Mouse (Mus musculus): ENCODE results near the gene Eps8. TPM values are rescaled to one million over a fixed set of nuclear protein-coding genes. Genes with fewer than 3 reads are reported as not detected.
A peak's percentile ranks its signal among the peaks of the same experiment; 100 is the strongest.

Gene Eps8
- polyA plus RNA-seq, 1 experiment = 66.0 TPM

DNA sequence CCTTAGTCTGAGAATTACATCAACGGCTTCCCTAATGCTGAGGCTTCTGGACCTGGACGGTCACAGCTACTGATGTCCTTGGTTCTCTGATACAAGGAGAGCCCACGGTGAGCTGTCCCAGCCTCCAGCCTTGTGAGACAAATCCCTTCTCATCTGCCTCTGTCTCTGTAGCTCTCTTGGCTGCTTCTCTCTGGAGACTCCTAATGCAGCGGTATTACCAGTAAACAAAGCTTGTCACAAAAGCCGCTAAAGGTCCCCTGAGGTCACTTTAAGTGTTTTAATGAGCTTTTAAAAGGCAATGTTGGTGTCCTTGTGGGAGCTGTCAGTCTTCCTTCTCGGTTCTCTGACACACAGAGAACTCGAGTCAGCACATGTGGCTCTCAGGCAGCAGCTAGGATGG, 56.4 kb downstream of the Eps8 start:
- TF ChIP-seq CTCF (IDR thresholded peaks at IDR 0.05; ENCODE audit: extremely low read depth, insufficient read length, insufficient replicate concordance, low read depth, low read length) = no peak
- TF ChIP-seq POLR2A (IDR thresholded peaks at IDR 0.05; ENCODE audit: low read depth, low read length) = no peak
- Histone ChIP-seq H3K4me3 (ENCODE audit: low read depth, low read length) (no peak overlapping the region), H3K27me3 (ENCODE audit: control insufficient read depth, insufficient read depth, low read length) (no peaks in the 10 kb centered on the region), H3K27ac (ENCODE audit: insufficient read depth, low read depth, low read length) (no peak overlapping the region), H3K36me3 (ENCODE audit: control insufficient read depth, insufficient read depth, low read length) (no peaks in the 10 kb centered on the region), H3K4me1 (ENCODE audit: control insufficient read depth, insufficient read depth, insufficient read length, low read length) (peaks cover 7% of the 10 kb centered on the region; the same call in 1 of the 2 replicates)
- whole genome bisulfite sequencing = 63% methylated on average over 7 of the region's 7 CpGs

DNA sequence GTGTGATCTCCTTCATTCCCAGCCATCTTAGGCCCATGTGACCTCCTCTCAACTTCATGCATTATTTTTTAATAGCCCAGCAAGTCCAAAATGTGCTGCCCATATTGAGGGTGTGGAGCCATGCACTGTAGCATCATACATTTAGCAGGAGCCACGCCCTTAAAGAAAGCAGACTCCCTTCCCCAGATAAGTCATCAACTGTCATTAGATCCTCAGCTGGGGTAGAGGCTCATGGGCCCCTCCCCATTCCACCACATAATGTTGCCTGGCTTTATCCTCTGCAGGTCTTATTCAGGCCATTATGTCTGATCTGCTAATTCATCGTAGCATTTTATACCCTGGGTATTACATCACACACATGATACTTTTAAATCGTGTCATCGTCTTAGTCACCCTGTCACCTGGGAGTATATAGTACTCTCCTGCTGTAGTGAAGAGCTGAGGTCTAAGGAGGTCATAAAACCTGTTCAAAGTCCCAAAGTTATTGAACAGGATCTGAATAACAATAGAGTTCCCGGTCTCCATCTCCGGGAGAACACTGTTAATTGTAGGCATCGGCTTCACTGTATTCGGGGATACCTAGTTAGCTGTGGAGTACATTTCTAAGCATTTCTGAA, 57.1 kb downstream of the Eps8 start:
- H3K4me3 ChIP-seq (ENCODE audit: low read depth, low read length) = no peak overlapping the region
- no peaks in the 10 kb centered on the region for H3K36me3 ChIP-seq (ENCODE audit: control insufficient read depth, insufficient read depth, low read length)
- no peaks in the 10 kb centered on the region for H3K27me3 ChIP-seq (ENCODE audit: control insufficient read depth, insufficient read depth, low read length)
- H3K4me1 ChIP-seq (ENCODE audit: control insufficient read depth, insufficient read depth, insufficient read length, low read length) = peaks cover 7% of the 10 kb centered on the region; the same call in 1 of the 2 replicates
- WGBS = 38% methylated on average over 8 of the region's 8 CpGs
- H3K27ac ChIP-seq (ENCODE audit: insufficient read depth, low read depth, low read length) = peak overlapping the region; percentile 27
- TF ChIP-seq CTCF (IDR thresholded peaks at IDR 0.05; ENCODE audit: extremely low read depth, insufficient read length, insufficient replicate concordance, low read depth, low read length) (no peak), POLR2A (IDR thresholded peaks at IDR 0.05; ENCODE audit: low read depth, low read length) (no peak)

DNA sequence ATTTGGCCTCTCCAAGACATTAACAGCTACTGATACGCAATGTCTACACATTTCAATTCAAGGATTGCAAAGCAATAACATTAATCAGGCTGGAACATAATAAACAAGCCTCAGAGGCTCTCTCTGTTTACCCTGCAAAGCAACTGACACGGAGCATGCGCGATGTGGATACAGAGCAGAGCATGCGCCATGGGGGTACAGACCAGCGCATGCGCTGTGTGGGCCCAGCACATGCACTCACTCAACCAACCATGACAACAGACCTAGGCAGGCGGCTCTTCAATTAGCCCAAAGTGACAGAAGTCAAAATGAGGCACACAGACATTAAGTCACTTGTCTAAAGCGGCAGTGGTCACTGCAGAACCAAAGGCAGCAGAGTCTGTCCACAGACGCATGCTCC, 62.1 kb downstream of the Eps8 start:
- Histone ChIP-seq H3K27me3 (ENCODE audit: control insufficient read depth, insufficient read depth, low read length) (no peaks in the 10 kb centered on the region), H3K4me3 (ENCODE audit: low read depth, low read length) (no peak overlapping the region), H3K27ac (ENCODE audit: insufficient read depth, low read depth, low read length) (no peak overlapping the region), H3K4me1 (ENCODE audit: control insufficient read depth, insufficient read depth, insufficient read length, low read length) (no peaks in the 10 kb centered on the region; the same call in 1 of the 2 replicates), H3K36me3 (ENCODE audit: control insufficient read depth, insufficient read depth, low read length) (peaks cover 2% of the 10 kb centered on the region; the same call in 1 of the 2 replicates)
- TF ChIP-seq POLR2A (IDR thresholded peaks at IDR 0.05; ENCODE audit: low read depth, low read length) = no peak
- TF ChIP-seq CTCF (IDR thresholded peaks at IDR 0.05; ENCODE audit: extremely low read depth, insufficient read length, insufficient replicate concordance, low read depth, low read length) = no peak
- 94% methylated on average over 10 of the region's 10 CpGs for WGBS

DNA sequence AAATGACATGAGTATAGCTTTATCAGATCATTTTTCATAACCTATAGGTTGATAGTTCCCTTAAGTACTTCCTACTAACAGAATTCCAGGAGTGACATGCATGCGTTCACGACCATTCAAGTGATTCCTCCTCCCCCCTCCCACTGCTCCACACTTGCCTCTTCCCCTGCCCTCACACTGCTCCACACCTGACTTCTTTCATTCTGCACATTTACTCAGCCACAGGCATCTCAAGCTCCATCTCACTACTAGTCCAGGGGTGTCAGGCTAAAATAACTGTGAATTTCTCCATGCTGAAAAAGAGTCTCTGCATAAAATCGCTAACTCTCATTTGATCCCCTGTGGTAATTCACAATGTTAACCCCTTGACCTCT, 65.4 kb downstream of the Eps8 start:
- no peak overlapping the region for H3K4me3 ChIP-seq (ENCODE audit: low read depth, low read length)
- H3K4me1 ChIP-seq (ENCODE audit: control insufficient read depth, insufficient read depth, insufficient read length, low read length) = no peaks in the 10 kb centered on the region
- WGBS = 89% methylated on average over 3 of the region's 3 CpGs
- peaks cover 2% of the 10 kb centered on the region; the same call in 1 of the 2 replicates for H3K36me3 ChIP-seq (ENCODE audit: control insufficient read depth, insufficient read depth, low read length)
- H3K27ac ChIP-seq (ENCODE audit: insufficient read depth, low read depth, low read length) = no peak overlapping the region
- H3K27me3 ChIP-seq (ENCODE audit: control insufficient read depth, insufficient read depth, low read length) = no peaks in the 10 kb centered on the region
- TF ChIP-seq POLR2A (IDR thresholded peaks at IDR 0.05; ENCODE audit: low read depth, low read length) (no peak), CTCF (IDR thresholded peaks at IDR 0.05; ENCODE audit: extremely low read depth, insufficient read length, insufficient replicate concordance, low read depth, low read length) (no peak)

DNA sequence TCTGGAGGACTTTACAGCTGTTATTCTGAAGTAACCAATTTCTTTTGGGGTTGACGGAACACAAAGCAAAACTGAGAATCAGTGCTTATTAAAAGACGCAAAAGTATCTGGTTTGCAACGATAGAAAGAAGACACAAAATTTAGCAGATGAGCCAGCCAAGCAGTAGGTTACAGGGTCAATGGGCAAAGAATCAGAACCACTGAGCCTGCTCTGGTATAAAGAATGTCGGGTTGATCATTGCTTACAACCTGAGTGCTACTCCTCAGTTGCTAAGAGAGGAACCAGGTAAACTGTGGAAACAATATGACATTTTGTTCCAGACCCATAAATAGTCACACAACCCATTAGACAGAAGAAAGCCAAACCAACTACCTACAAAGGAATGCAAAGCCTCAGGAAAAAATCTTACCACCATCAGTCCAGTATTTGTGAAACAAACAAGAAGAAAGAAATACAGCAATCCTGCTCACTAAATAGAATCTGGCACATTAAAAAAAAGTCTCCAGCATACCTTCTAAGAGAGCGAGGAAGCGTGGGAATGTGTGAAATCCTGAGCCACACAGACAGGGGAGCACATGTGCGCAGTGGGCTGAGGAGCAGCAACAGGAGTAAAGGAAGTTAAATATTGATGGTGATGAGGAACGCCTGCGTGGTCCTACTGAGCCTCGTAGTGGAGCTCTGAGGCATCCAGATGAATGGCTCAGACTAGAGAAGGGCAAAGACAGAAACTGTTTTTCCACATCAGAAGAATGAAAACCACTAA, 66.0 kb downstream of the Eps8 start:
- Histone ChIP-seq H3K36me3 (ENCODE audit: control insufficient read depth, insufficient read depth, low read length) (peaks cover 2% of the 10 kb centered on the region; the same call in 1 of the 2 replicates), H3K4me3 (ENCODE audit: low read depth, low read length) (no peak overlapping the region), H3K27me3 (ENCODE audit: control insufficient read depth, insufficient read depth, low read length) (no peaks in the 10 kb centered on the region), H3K4me1 (ENCODE audit: control insufficient read depth, insufficient read depth, insufficient read length, low read length) (no peaks in the 10 kb centered on the region), H3K27ac (ENCODE audit: insufficient read depth, low read depth, low read length) (no peak overlapping the region)
- no peak for TF ChIP-seq CTCF (IDR thresholded peaks at IDR 0.05; ENCODE audit: extremely low read depth, insufficient read length, insufficient replicate concordance, low read depth, low read length)
- no peak for TF ChIP-seq POLR2A (IDR thresholded peaks at IDR 0.05; ENCODE audit: low read depth, low read length)
- 87% methylated on average over 10 of the region's 10 CpGs for WGBS

DNA sequence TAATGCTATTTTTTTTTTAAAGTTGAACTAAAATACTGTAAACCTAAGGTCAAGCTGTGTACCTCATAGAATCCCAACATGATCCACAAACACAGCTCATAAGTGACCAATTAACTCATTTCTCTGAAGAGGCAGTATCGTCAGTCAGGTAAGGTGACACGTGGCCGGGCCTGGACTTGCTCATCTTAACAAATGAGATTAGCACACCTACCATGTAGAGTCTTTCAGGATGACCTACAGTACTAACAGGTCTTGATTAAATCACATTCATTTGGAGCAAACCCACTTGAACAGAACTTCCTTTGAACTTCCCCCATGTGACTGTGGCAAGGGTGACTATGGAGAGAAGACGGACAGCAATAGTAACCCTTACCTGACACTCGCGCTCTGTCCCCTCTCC, 66.8 kb downstream of the Eps8 start:
- no peaks in the 10 kb centered on the region for H3K4me1 ChIP-seq (ENCODE audit: control insufficient read depth, insufficient read depth, insufficient read length, low read length)
- H3K4me3 ChIP-seq (ENCODE audit: low read depth, low read length) = no peak overlapping the region
- H3K36me3 ChIP-seq (ENCODE audit: control insufficient read depth, insufficient read depth, low read length) = peaks cover 2% of the 10 kb centered on the region; the same call in 1 of the 2 replicates
- no peak overlapping the region for H3K27ac ChIP-seq (ENCODE audit: insufficient read depth, low read depth, low read length)
- WGBS = 77% methylated on average over 6 of the region's 6 CpGs
- no peaks in the 10 kb centered on the region for H3K27me3 ChIP-seq (ENCODE audit: control insufficient read depth, insufficient read depth, low read length)
- TF ChIP-seq POLR2A (IDR thresholded peaks at IDR 0.05; ENCODE audit: low read depth, low read length) (no peak), CTCF (IDR thresholded peaks at IDR 0.05; ENCODE audit: extremely low read depth, insufficient read length, insufficient replicate concordance, low read depth, low read length) (no peak)

DNA sequence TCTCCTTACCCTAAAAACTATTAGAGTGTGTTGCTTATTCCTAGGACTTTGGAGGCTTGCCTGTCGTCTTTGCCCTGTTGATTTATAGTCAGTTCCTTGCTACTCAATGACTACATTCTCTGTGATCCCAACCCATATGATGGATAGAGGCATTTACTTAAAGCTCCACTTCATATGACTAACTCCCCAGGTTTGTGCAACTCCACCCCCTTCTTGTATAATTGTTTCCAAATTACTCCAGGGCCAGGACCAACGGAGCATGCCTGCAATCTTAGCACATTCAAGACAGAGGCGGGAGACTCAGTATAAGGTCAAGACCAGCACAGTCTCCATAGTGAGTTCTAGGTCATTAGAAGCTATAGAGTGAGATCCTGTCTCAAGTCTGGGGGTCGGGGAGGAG, 69.4 kb downstream of the Eps8 start:
- peaks cover 2% of the 10 kb centered on the region; the same call in 1 of the 2 replicates for H3K36me3 ChIP-seq (ENCODE audit: control insufficient read depth, insufficient read depth, low read length)
- no peak overlapping the region for H3K4me3 ChIP-seq (ENCODE audit: low read depth, low read length)
- TF ChIP-seq POLR2A (IDR thresholded peaks at IDR 0.05; ENCODE audit: low read depth, low read length) (no peak), CTCF (IDR thresholded peaks at IDR 0.05; ENCODE audit: extremely low read depth, insufficient read length, insufficient replicate concordance, low read depth, low read length) (no peak)
- no peaks in the 10 kb centered on the region for H3K27me3 ChIP-seq (ENCODE audit: control insufficient read depth, insufficient read depth, low read length)
- H3K4me1 ChIP-seq (ENCODE audit: control insufficient read depth, insufficient read depth, insufficient read length, low read length) = peaks cover 3% of the 10 kb centered on the region; the same call in 1 of the 2 replicates
- 80% methylated on average over 4 of the region's 4 CpGs for WGBS
- no peak overlapping the region for H3K27ac ChIP-seq (ENCODE audit: insufficient read depth, low read depth, low read length)
